Mouse (Mus musculus) ES-Bruce4 (cell line): ENCODE results near the gene Prokr2.

Experiments used
- CTCF ChIP-seq: IDR thresholded peaks from one replicate; pipeline ENCODE4 v1.8.1; 2011; ENCODE audit warnings: low read depth, low read length
- EP300 ChIP-seq: IDR thresholded peaks from 2 replicates; pipeline ENCODE4 v1.6.1; 2011; ENCODE audit warnings: low read depth, low read length; ENCODE audit not compliant: insufficient read depth
- POLR2A ChIP-seq: IDR thresholded peaks from one replicate; pipeline ENCODE4 v1.8.1; 2011; ENCODE audit warnings: low read length; ENCODE audit not compliant: insufficient read depth

DNA sequence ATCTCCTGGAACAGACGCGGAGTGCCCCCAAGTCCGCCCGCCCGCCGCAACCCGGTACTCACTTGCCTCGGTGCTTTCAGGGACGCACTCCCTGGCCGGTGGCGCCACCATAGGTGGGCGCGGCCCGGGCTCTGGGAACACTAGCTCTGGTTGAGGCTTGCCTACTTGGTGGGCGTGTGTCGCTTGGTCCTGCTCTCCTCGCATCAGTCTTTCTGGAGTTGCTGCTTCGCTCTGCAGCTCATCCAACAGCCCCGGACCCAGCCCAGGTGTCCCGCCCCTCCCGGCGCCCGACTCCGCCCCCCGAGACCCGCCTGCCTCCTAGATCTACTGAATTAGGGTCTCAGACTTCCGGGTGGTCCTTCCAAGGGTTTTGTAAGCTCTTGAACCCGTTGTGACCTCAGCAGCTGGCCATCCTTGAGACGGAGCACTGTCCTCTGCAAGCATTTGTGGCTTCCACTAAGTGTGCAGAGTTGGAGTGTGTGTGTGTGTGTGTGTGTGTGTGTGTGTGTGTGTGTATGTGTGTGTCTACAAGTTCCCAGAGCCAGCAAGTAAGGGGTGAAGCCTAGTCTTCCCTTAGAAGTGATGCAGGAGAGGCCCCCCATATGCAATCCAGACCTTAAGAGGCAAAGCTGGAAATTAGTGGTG is at the start of gene Prokr2:
- TF ChIP-seq POLR2A (no peak), EP300 (no peak), CTCF (no peak)
